Mouse (Mus musculus) MEL (cell line): ENCODE measurements at regions not wholly inside any gene's neighbourhood (a gene's known extent, or its start where the extent isn't known, plus 50 kb on each side); places are given as distances from the start of the nearest gene placed in this dataset.

ENCODE experiments used
- DNase-seq: peaks from one replicate; pipeline ENCODE4 v3.0.0; 2011; ENCODE audit warnings: low read depth, low spot score
- H3K27ac ChIP-seq: 2 replicates; pipeline ENCODE4 v1.5.1; 2012; ENCODE audit warnings: low read depth, mild to moderate bottlenecking, control low read depth, low read length, moderate library complexity; ENCODE audit not compliant: control insufficient read depth
- H3K27me3 ChIP-seq, 2 experiments: fragments of 150-350 bp in 1 of 2; sonication (generic) in 1 of 2; 2 replicates each; pipeline ENCODE4 v1.6.1; 2012; ENCODE audit warnings: low read length in 2 of 2, mild to moderate bottlenecking in 2 of 2, improper control_type of control experiment in 1 of 2, moderate library complexity in 1 of 2; ENCODE audit not compliant: insufficient read depth in 2 of 2, control insufficient read depth in 1 of 2
- H3K36me3 ChIP-seq, 2 experiments: 2 replicates each; pipeline ENCODE4 v1.6.1; 2012 to 2014; ENCODE audit warnings: low read length in 2 of 2, improper control_type of control experiment in 1 of 2, inconsistent platforms in 1 of 2, mild to moderate bottlenecking in 1 of 2; ENCODE audit not compliant: insufficient read depth in 2 of 2, control insufficient read depth in 1 of 2
- H3K4me1 ChIP-seq, 2 experiments: fragments of 150-350 bp in 1 of 2; sonication (generic) in 1 of 2; 2 replicates each; pipeline ENCODE4 v1.6.1; 2012; ENCODE audit warnings: low read length in 2 of 2, improper control_type of control experiment in 1 of 2, mild to moderate bottlenecking in 1 of 2; ENCODE audit not compliant: insufficient read depth in 2 of 2, control insufficient read depth in 1 of 2
- H3K4me3 ChIP-seq, 2 experiments: fragments of 150-350 bp in 1 of 2; sonication (generic) in 1 of 2; 2 replicates each; pipeline ENCODE4 v1.5.1; 2012; ENCODE audit warnings: low read depth in 2 of 2, low read length in 2 of 2, mild to moderate bottlenecking in 2 of 2, moderate library complexity in 2 of 2, control low read depth in 1 of 2, improper control_type of control experiment in 1 of 2; ENCODE audit not compliant: control insufficient read depth in 1 of 2, insufficient read depth in 1 of 2
- H3K79me2 ChIP-seq: 2 replicates; pipeline ENCODE4 v1.6.1; 2012; ENCODE audit warnings: mild to moderate bottlenecking, low read length, moderate library complexity; ENCODE audit not compliant: control insufficient read depth, poor library complexity, insufficient read depth
- H3K9ac ChIP-seq: 2 replicates; pipeline ENCODE4 v1.6.1; 2012; ENCODE audit warnings: low read depth, mild to moderate bottlenecking, control low read depth, low read length, moderate library complexity; ENCODE audit not compliant: control insufficient read depth, poor library complexity, severe bottlenecking
- H3K9me3 ChIP-seq: fragments of 150-350 bp; sonication (generic); replicated peaks from 2 replicates; pipeline ENCODE4 v1.6.1; 2012; ENCODE audit warnings: mild to moderate bottlenecking, low read length, improper control_type of control experiment, moderate library complexity; ENCODE audit not compliant: insufficient read depth
- CHD1 ChIP-seq: IDR thresholded peaks from 2 replicates; pipeline ENCODE4 v1.6.1; 2012; ENCODE audit warnings: low read depth, mild to moderate bottlenecking, inconsistent platforms, low read length, improper control_type of control experiment
- E2F4 ChIP-seq: IDR thresholded peaks from 2 replicates; pipeline ENCODE4 v1.6.1; 2011; ENCODE audit warnings: low read depth, low read length, improper control_type of control experiment, borderline replicate concordance
- ELF1 ChIP-seq: IDR thresholded peaks from 2 replicates; pipeline ENCODE4 v1.6.1; 2014; ENCODE audit warnings: low read depth, mild to moderate bottlenecking, inconsistent platforms, low read length, improper control_type of control experiment, moderate library complexity
- ETS1 ChIP-seq: IDR thresholded peaks from 2 replicates; pipeline ENCODE4 v1.6.1; 2012; ENCODE audit warnings: low read depth, mild to moderate bottlenecking, inconsistent platforms, low read length, improper control_type of control experiment, moderate library complexity
- JUND ChIP-seq: IDR thresholded peaks from 2 replicates; pipeline ENCODE4 v1.6.1; 2011; ENCODE audit warnings: low read depth, mild to moderate bottlenecking, improper control_type of control experiment, low read length
- KAT2A ChIP-seq: conservative IDR thresholded peaks from 2 replicates; pipeline ENCODE4 v1.6.1; 2012; ENCODE audit warnings: low read depth, low read length, improper control_type of control experiment, inconsistent platforms
- MAX ChIP-seq: IDR thresholded peaks from 2 replicates; pipeline ENCODE4 v1.6.1; 2011; ENCODE audit warnings: low read length, improper control_type of control experiment
- MAZ ChIP-seq: IDR thresholded peaks from 2 replicates; pipeline ENCODE4 v1.6.1; 2012; ENCODE audit warnings: low read depth, mild to moderate bottlenecking, inconsistent platforms, low read length, improper control_type of control experiment
- MYB ChIP-seq: IDR thresholded peaks from 2 replicates; pipeline ENCODE4 v1.6.1; 2011; ENCODE audit warnings: mild to moderate bottlenecking, low read depth, low read length, improper control_type of control experiment
- MYC ChIP-seq: IDR thresholded peaks from 2 replicates; pipeline ENCODE4 v1.6.1; 2011; ENCODE audit warnings: low read depth, mild to moderate bottlenecking, low read length, improper control_type of control experiment, moderate library complexity
- NELFE ChIP-seq: IDR thresholded peaks from 2 replicates; pipeline ENCODE4 v1.6.1; 2011; ENCODE audit warnings: low read depth, low read length, improper control_type of control experiment
- POLR2A ChIP-seq, 2 experiments: IDR thresholded peaks; 2 replicates each; pipeline ENCODE4 v1.6.1; 2011 to 2012; ENCODE audit warnings: low read length in 2 of 2, mild to moderate bottlenecking in 2 of 2, control low read depth in 1 of 2, improper control_type of control experiment in 1 of 2, low read depth in 1 of 2, moderate library complexity in 1 of 2; ENCODE audit not compliant: control insufficient read depth in 1 of 2, insufficient read depth in 1 of 2, poor library complexity in 1 of 2
- SIN3A ChIP-seq: IDR thresholded peaks from 2 replicates; pipeline ENCODE4 v1.6.1; 2012; ENCODE audit warnings: low read length, improper control_type of control experiment, inconsistent platforms
- SMC3 ChIP-seq: IDR thresholded peaks from 2 replicates; pipeline ENCODE4 v1.6.1; 2011; ENCODE audit warnings: low read depth, low read length, improper control_type of control experiment
- TAL1 ChIP-seq: IDR thresholded peaks from 2 replicates; pipeline ENCODE4 v1.6.1; 2012; ENCODE audit warnings: mild to moderate bottlenecking, inconsistent platforms, low read length, moderate library complexity, mixed read lengths
- USF1 ChIP-seq: IDR thresholded peaks from 2 replicates; pipeline ENCODE4 v1.6.1; 2014; ENCODE audit warnings: low read depth, mild to moderate bottlenecking, inconsistent platforms, low read length, improper control_type of control experiment, moderate library complexity
- ZC3H11A ChIP-seq: IDR thresholded peaks from 2 replicates; pipeline ENCODE4 v1.6.1; 2012; ENCODE audit warnings: low read depth, mild to moderate bottlenecking, inconsistent platforms, low read length, improper control_type of control experiment
- ZKSCAN1 ChIP-seq: IDR thresholded peaks from 2 replicates; pipeline ENCODE4 v1.6.1; 2012; ENCODE audit warnings: low read depth, mild to moderate bottlenecking, inconsistent platforms, low read length, improper control_type of control experiment, moderate library complexity

- H3K4me1 ChIP-seq = no peaks in the 10 kb centered on the region
These were observed 116.6 kb upstream of the Dpyd start for GRCm38 (mm10) chr3:118445360-118445759.

GRCm38 (mm10) chr3:118459636-118460035 is 102.3 kb upstream of the Dpyd start:
- Histone ChIP-seq H3K27ac (no peak overlapping the region), H3K9ac (no peak overlapping the region), H3K4me3 (no peak overlapping the region), H3K36me3 (peaks cover 0 to 4% of the 10 kb centered on the region in 2 experiments; a peak in 2 of 4 replicates), H3K27me3 (no peaks in the 10 kb centered on the region), H3K4me1 (no peaks in the 10 kb centered on the region)
- TF ChIP-seq MAX (no peak), NELFE (no peak), ETS1 (no peak), KAT2A (no peak), MYB (no peak), MYC (no peak)
- TF ChIP-seq, all 39 proteins: peak for 0
- Histone ChIP-seq H3K9me3 (no peaks in the 10 kb centered on the region), H3K79me2 (no peaks in the 10 kb centered on the region)
- DNase-seq = no peak

More at GRCm38 (mm10) chr3:118445360-118445759, 116.6 kb upstream of the Dpyd start:
- no peak overlapping the region for H3K4me3 ChIP-seq
- H3K27ac ChIP-seq = no peak overlapping the region
- H3K9ac ChIP-seq = no peak overlapping the region
- TF ChIP-seq SMC3 = no peak
- TF ChIP-seq ZC3H11A = no peak
- no peak for TF ChIP-seq ELF1
- TF ChIP-seq USF1 = no peak
- TF ChIP-seq CHD1 = no peak
- TF ChIP-seq E2F4 = no peak
- no peak for TF ChIP-seq ZKSCAN1
- TF ChIP-seq JUND = no peak
- TF ChIP-seq SIN3A = no peak
- TF ChIP-seq POLR2A (IDR thresholded peaks at IDR 0.05; ENCODE audit: control insufficient read depth in 1 of 2, insufficient read depth in 1 of 2, low read depth in 1 of 2, low read length in 2 of 2, poor library complexity in 1 of 2) = no peak
- no peak for TF ChIP-seq TAL1
- no peaks in the 10 kb centered on the region for H3K9me3 ChIP-seq
- no peak for DNase-seq
- H3K79me2 ChIP-seq = no peaks in the 10 kb centered on the region
- no peaks in the 10 kb centered on the region for H3K36me3 ChIP-seq
- H3K27me3 ChIP-seq = no peaks in the 10 kb centered on the region; a peak in 1 of 4 replicates

- no peak for TF ChIP-seq MAZ
- Histone ChIP-seq H3K79me2 (no peaks in the 10 kb centered on the region), H3K9me3 (no peaks in the 10 kb centered on the region), H3K4me3 (no peak overlapping the region), H3K27me3 (no peaks in the 10 kb centered on the region), H3K4me1 (no peaks in the 10 kb centered on the region), H3K27ac (no peak overlapping the region), H3K9ac (no peak overlapping the region), H3K36me3 (no peaks in the 10 kb centered on the region)
- no peak for DNase-seq
These were observed 96.3 kb upstream of the Dpyd start for GRCm38 (mm10) chr3:118465611-118466010.
